Mouse (Mus musculus): ENCODE results near the gene Ankrd33b.

DNA sequence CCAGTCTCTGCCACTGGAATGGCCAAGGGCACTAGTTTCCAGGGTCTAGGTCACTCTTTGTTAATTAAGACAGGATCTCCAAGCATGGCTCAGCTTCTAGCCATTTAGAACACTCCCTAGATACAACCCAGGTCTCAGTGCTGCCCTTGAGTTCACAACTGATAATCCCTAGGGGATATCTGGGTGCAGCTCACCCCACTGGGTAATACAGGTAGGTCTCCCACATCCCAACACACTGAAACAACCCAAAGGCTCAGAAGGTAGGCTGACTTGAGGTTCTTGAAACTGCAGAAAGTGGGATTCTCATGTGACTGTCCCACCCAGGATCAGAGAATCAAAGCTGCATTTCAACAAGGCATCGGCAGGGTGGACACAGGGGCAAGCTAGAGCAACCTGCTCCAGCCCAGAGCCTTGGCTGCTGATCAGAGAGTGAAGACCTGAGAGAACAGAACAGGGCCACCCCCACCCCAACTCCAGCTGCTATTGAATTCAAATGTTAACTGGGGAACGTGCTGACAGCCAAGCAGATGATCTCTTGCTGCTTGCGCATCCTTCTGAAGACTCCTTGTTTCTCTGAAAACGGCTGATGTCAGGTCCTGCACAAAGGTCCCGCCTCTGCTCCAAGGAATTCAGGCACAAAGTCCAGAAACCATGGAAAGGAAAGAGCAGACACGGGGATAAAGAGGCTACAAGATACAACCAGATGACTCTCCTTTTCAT lies 46.8 kb upstream of the Ankrd33b start:
- TF ChIP-seq EP300 (IDR thresholded peaks at IDR 0.05; ENCODE audit: low read depth): no peak
- TF ChIP-seq CTCF (IDR thresholded peaks at IDR 0.05; ENCODE audit: low read depth): no peak

Data from heart, postnatal 0 days (tissue).